Mouse (Mus musculus): ENCODE measurements around the gene Ngf. TPM values are rescaled to one million over a fixed set of nuclear protein-coding genes. Genes with fewer than 3 reads are reported as not detected.
A peak's percentile ranks its signal among the peaks of the same experiment; 100 is the strongest.

Ngf gene
- total RNA-seq, 1 experiment: 12.4 TPM

GRCm38 (mm10) chr3:102466587-102466986 lies 3.1 kb upstream of the Ngf start:
- H3K27ac ChIP-seq (ENCODE audit: insufficient read depth, low read depth, low read length, poor library complexity, severe bottlenecking): no peak overlapping the region
- in situ Hi-C loops (cut with MboI; ENCODE audit: low sequenced_read_pairs in 2 of 2, unreplicated experiment in 2 of 2): no loop called here

DNA sequence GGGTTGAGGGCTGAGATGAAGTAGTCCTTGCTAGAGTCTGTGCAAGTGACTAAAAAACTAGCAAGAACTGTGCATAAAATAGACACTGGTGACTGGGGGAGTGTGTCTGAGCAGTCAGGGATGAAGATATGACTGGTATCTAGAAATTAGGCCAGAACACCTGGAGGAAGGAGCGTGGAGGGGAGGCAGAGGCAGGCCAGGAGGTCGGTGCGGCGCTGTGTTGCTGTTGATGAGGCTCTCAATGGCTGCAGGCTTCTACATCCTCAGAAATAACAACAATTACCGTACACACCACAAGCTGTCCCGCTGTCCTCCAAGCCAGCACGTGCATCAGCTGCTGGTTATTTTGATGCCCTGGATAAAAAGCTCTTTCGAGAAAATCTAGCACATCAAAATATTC lies 2.6 kb upstream of the Ngf start:
- Histone ChIP-seq H3K4me1 (ENCODE audit: control insufficient read depth in 2 of 2, insufficient read depth in 2 of 2, low read length in 2 of 2, poor library complexity in 1 of 2) (no peaks in the 10 kb centered on the region), H3K4me3 (ENCODE audit: insufficient read depth in 1 of 2, low read depth in 1 of 2, low read length in 2 of 2, poor library complexity in 1 of 2, severe bottlenecking in 1 of 2) (no peak overlapping the region), H3K36me3 (ENCODE audit: control insufficient read depth, insufficient read depth, low read length, poor library complexity, severe bottlenecking) (no peaks in the 10 kb centered on the region), H3K9ac (ENCODE audit: insufficient read depth, low read depth, low read length, poor library complexity, severe bottlenecking) (no peak overlapping the region), H3K27ac (ENCODE audit: insufficient read depth, low read depth, low read length, poor library complexity, severe bottlenecking) (no peak overlapping the region), H3K9me3 (ENCODE audit: control insufficient read depth, insufficient read depth, low read depth, low read length) (no peaks in the 10 kb centered on the region)
- no peak for DNase-seq (ENCODE audit: low read depth, low spot score)
- no peak for TF ChIP-seq HCFC1 (IDR thresholded peaks at IDR 0.05; ENCODE audit: borderline replicate concordance, insufficient read depth, low read length)
- no peak for TF ChIP-seq ZNF384 (IDR thresholded peaks at IDR 0.05; ENCODE audit: low read depth, low read length)
- TF ChIP-seq CHD2 (IDR thresholded peaks at IDR 0.05; ENCODE audit: low read depth, low read length): no peak
- no peak for TF ChIP-seq ZC3H11A (IDR thresholded peaks at IDR 0.05; ENCODE audit: borderline replicate concordance, low read depth, low read length)
- TF ChIP-seq MAFK (IDR thresholded peaks at IDR 0.05; ENCODE audit: insufficient read depth, low read depth, low read length): no peak
- in situ Hi-C loops (cut with MboI; ENCODE audit: low sequenced_read_pairs in 2 of 2, unreplicated experiment in 2 of 2): no loop called here

More at GRCm38 (mm10) chr3:102466587-102466986, 3.1 kb upstream of the Ngf start:
- Histone ChIP-seq H3K9ac (ENCODE audit: insufficient read depth, low read depth, low read length, poor library complexity, severe bottlenecking) (no peak overlapping the region), H3K4me1 (ENCODE audit: control insufficient read depth in 2 of 2, insufficient read depth in 2 of 2, low read length in 2 of 2, poor library complexity in 1 of 2) (no peaks in the 10 kb centered on the region), H3K9me3 (ENCODE audit: control insufficient read depth, insufficient read depth, low read depth, low read length) (no peaks in the 10 kb centered on the region), H3K36me3 (ENCODE audit: control insufficient read depth, insufficient read depth, low read length, poor library complexity, severe bottlenecking) (no peaks in the 10 kb centered on the region), H3K4me3 (ENCODE audit: insufficient read depth in 1 of 2, low read depth in 1 of 2, low read length in 2 of 2, poor library complexity in 1 of 2, severe bottlenecking in 1 of 2) (no peak overlapping the region)
- DNase-seq (ENCODE audit: low read depth, low spot score): peak; percentile 55
- no peak for TF ChIP-seq MAFK (IDR thresholded peaks at IDR 0.05; ENCODE audit: insufficient read depth, low read depth, low read length)
- TF ChIP-seq ZC3H11A (IDR thresholded peaks at IDR 0.05; ENCODE audit: borderline replicate concordance, low read depth, low read length): no peak
- TF ChIP-seq ZNF384 (IDR thresholded peaks at IDR 0.05; ENCODE audit: low read depth, low read length): no peak
- no peak for TF ChIP-seq CHD2 (IDR thresholded peaks at IDR 0.05; ENCODE audit: low read depth, low read length)
- no peak for TF ChIP-seq HCFC1 (IDR thresholded peaks at IDR 0.05; ENCODE audit: borderline replicate concordance, insufficient read depth, low read length)

DNA sequence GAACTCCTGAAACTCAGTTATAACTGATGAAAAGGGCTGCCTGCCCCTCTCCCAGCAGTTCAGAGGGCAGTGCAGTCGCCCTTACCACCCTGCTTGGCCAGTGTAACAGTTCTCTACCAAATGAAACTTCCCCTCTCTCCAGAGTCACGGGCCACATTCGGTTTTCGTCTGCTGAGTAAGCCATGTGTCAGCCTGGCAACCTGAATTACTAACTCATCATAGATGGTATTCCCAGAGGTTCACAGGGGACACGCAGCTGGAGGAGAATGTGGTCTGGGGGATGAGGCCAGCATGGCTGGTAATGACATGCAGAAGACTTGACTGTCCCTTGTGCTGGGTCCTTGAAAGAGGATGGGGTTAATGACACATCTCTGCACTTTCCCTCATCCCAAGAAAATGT lies 1.5 kb downstream of the Ngf start:
- H3K36me3 ChIP-seq (ENCODE audit: control insufficient read depth, insufficient read depth, low read length, poor library complexity, severe bottlenecking): no peaks in the 10 kb centered on the region
- DNase-seq (ENCODE audit: low read depth, low spot score): no peak
- no peak overlapping the region for H3K27ac ChIP-seq (ENCODE audit: insufficient read depth, low read depth, low read length, poor library complexity, severe bottlenecking)
- H3K4me1 ChIP-seq (ENCODE audit: control insufficient read depth in 2 of 2, insufficient read depth in 2 of 2, low read length in 2 of 2, poor library complexity in 1 of 2): no peaks in the 10 kb centered on the region
- no peaks in the 10 kb centered on the region for H3K9me3 ChIP-seq (ENCODE audit: control insufficient read depth, insufficient read depth, low read depth, low read length)
- no peak overlapping the region for H3K4me3 ChIP-seq (ENCODE audit: insufficient read depth in 1 of 2, low read depth in 1 of 2, low read length in 2 of 2, poor library complexity in 1 of 2, severe bottlenecking in 1 of 2)
- TF ChIP-seq CHD2 (IDR thresholded peaks at IDR 0.05; ENCODE audit: low read depth, low read length) (no peak), ZC3H11A (IDR thresholded peaks at IDR 0.05; ENCODE audit: borderline replicate concordance, low read depth, low read length) (no peak), MAFK (IDR thresholded peaks at IDR 0.05; ENCODE audit: insufficient read depth, low read depth, low read length) (no peak), ZNF384 (IDR thresholded peaks at IDR 0.05; ENCODE audit: low read depth, low read length) (no peak), HCFC1 (IDR thresholded peaks at IDR 0.05; ENCODE audit: borderline replicate concordance, insufficient read depth, low read length) (no peak)
- in situ Hi-C loops (cut with MboI; ENCODE audit: low sequenced_read_pairs in 2 of 2, unreplicated experiment in 2 of 2): no loop called here
- no peak overlapping the region for H3K9ac ChIP-seq (ENCODE audit: insufficient read depth, low read depth, low read length, poor library complexity, severe bottlenecking)

GRCm38 (mm10) chr3:102471799-102472198 lies 2.1 kb downstream of the Ngf start:
- in situ Hi-C loops (cut with MboI; ENCODE audit: low sequenced_read_pairs in 2 of 2, unreplicated experiment in 2 of 2): no loop called here
- Histone ChIP-seq H3K9me3 (ENCODE audit: control insufficient read depth, insufficient read depth, low read depth, low read length) (no peaks in the 10 kb centered on the region), H3K27ac (ENCODE audit: insufficient read depth, low read depth, low read length, poor library complexity, severe bottlenecking) (no peak overlapping the region), H3K9ac (ENCODE audit: insufficient read depth, low read depth, low read length, poor library complexity, severe bottlenecking) (no peak overlapping the region), H3K36me3 (ENCODE audit: control insufficient read depth, insufficient read depth, low read length, poor library complexity, severe bottlenecking) (no peaks in the 10 kb centered on the region), H3K4me3 (ENCODE audit: insufficient read depth in 1 of 2, low read depth in 1 of 2, low read length in 2 of 2, poor library complexity in 1 of 2, severe bottlenecking in 1 of 2) (no peak overlapping the region), H3K4me1 (ENCODE audit: control insufficient read depth in 2 of 2, insufficient read depth in 2 of 2, low read length in 2 of 2, poor library complexity in 1 of 2) (no peaks in the 10 kb centered on the region)
- DNase-seq (ENCODE audit: low read depth, low spot score): no peak
- TF ChIP-seq ZNF384 (IDR thresholded peaks at IDR 0.05; ENCODE audit: low read depth, low read length): no peak
- TF ChIP-seq HCFC1 (IDR thresholded peaks at IDR 0.05; ENCODE audit: borderline replicate concordance, insufficient read depth, low read length): no peak
- TF ChIP-seq ZC3H11A (IDR thresholded peaks at IDR 0.05; ENCODE audit: borderline replicate concordance, low read depth, low read length): no peak
- no peak for TF ChIP-seq CHD2 (IDR thresholded peaks at IDR 0.05; ENCODE audit: low read depth, low read length)
- TF ChIP-seq MAFK (IDR thresholded peaks at IDR 0.05; ENCODE audit: insufficient read depth, low read depth, low read length): no peak

Data from ES-E14 (cell line).